Mouse (Mus musculus): ENCODE data around the gene Scgb1a1.
"Not testable (repeated sequence)": the region's sequence is repeated elsewhere in the genome, so short reads cannot be mapped to it uniquely, and the experiment has no call there.

Scgb1a1 gene

DNA sequence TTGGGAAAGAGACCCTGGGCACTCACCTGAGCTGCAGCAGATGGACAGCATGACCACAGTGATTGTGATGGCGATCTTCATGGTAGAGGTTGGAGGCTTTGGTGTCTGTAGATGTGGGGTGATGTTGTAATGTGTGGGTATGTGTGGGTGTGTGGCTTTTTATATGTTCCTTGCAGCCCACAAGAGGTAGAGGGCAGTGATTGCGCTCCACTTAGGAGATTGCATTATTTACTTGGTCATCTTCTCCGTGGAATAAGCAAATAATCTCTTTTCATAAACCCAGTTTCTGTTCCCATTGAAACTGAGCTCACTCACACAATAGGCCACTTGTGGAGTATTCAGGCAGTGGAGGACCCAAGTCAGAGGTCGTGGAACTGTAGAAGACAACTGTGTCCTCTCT lies at the start of gene Scgb1a1:
Scgb1a1 (minus strand) TSS at position 138 of the 400 bp plus-strand sequence.
- DNase-seq (ENCODE audit: low spot score): no peak

DNA sequence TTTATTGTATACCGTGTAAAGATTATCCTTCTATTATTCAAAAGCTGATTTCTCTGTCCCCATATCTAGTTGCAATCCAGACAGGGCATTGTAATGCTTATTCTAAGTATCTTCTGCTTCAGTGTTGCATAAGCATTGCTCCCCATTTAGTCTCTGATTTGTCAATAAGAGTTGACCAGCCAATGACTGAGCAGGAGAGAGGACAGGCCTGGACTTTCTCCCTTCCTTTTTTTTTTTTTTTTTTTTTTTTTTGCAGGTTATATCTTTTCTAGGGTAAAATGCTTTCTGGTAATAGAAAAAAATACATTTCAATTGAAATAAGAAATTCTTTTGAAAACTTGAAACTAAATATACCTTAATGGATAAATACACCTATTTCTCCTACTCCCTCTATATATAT lies 49.4 kb upstream of the Scgb1a1 start:
- no peak for DNase-seq (ENCODE audit: low spot score)

DNA sequence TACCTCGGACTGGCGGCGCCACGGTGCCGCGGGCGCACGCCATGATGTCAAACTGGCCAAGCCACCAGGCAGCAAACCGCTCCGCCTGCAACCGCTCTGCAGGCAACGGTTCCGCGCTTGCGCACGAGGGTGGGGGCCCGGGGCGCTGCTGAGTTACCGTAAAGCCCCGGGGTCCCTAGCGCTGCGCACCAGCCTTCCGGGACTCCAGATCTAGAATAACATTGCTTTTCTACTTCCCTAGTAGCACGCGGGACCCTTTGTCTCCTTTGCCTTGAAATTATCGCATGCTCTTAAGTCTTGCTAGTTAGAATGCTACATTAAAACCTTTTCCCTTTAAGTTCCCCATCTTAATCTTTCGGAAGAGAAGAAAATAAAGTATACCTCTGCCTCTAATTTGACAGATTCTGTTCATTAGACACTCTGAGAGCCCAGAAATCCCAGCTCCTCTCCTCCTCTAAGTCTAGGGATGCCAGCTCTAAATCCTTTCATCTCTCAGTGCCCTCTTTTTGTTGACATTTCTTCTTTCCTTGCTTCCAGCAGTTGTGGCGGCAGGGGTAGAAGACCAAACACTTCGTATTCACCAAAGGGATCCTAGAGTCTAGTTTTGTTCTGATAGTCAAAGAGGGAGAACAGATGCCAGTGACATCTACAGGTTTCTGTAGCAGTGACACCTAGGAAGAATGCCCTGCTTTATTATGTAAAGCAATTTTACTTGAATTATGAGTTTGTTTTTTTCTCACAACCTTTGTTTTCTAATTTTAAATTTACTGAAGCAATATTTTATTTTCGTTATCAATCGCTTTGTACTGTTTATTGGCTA lies 48.0 kb upstream of the Scgb1a1 start, which contains the start of gene Asrgl1:
Asrgl1 (minus strand) TSS at position 125 of the 820 bp plus-strand sequence.
- DNase-seq (ENCODE audit: low spot score): peak; percentile 87

DNA sequence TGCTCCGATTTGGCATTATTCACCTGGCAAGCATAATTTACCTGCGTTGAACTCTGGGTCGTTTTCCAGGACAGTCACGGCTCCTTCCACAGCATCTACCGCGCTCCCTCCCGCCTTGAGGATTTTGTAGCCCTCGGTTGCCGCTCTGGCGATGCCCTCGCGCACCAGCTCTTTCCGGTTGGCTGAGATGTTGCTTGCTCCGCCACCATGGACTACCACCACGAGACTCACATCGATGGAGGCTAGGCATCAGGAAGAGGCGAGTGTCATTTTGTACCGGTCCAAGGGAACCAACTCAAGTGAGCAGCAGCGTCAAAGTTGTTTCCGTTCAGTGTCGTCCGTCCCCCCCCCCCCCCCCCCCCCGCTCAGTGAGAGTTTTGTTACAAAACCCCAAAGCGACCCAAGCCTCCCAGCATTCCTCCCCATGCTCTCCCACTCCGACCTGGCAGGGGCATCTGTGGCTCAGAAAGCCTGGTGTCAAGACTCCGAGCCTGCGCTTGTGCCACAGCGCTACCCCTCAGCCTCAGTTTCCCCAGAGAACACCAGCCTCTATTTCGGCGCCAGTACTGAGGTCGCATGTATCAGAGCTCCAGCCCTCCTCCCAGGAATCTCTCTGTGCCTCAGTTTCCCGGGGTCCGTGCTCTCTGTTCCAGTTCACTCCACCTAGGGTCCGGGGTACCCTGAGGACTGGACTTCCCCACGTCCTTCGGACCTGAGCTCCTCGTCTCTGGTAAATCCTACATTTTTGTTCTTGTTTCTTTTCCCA lies 47.2 kb upstream of the Scgb1a1 start:
- peak; percentile 19 for DNase-seq (ENCODE audit: low spot score)

DNA sequence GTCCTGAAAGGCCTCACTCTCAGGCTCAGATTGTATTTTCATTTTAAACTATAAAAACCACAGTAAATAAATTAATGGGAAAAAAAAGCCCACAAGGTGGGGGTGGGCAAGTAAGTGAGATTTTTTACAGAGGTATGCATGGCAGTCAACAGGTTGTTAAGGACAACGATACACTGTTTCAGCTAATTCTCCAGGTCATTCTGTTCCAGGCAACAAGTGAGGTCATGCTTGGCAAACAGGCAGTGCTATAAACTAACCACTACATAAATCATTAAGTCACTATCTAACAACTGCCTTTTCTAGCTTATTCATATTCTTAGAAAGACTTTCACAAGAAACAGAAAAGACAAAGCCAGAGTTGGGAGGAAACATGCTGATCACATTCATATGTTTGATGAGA lies 42.2 kb upstream of the Scgb1a1 start:
- DNase-seq (ENCODE audit: low spot score): no peak

DNA sequence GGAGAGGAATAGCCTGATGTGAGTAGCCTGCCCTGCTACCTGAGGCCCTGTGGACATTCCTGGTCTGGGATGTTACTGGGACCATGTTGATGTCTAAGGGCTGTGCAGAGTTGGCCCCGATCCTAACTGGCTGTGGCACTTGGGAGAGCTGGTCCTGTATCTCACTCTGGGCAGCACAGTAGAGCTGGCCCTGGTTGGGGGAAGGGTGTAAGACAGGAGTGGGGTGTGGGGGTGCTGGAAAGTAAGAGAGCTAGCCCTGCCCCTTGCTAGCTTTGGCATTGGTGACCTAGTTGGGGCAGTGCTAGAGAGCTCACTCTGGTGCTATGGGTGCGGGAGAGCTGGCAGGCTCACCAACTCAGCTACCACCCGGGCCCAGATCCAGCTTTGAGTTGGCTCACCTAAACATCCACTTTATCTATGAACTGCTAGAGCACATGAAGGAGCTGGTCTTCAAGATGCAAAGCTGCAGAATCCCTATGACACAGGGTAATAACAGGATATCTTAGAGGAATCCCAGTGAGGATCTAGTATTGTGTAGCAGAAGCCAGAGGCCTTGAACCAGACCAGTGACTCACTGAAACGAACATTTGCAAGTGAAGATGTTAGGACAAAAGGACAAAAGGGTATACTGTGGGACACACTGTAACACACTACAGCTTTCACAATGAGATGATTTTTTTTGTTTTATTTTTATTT lies 40.9 kb upstream of the Scgb1a1 start:
- no peak for DNase-seq (ENCODE audit: low spot score)

DNA sequence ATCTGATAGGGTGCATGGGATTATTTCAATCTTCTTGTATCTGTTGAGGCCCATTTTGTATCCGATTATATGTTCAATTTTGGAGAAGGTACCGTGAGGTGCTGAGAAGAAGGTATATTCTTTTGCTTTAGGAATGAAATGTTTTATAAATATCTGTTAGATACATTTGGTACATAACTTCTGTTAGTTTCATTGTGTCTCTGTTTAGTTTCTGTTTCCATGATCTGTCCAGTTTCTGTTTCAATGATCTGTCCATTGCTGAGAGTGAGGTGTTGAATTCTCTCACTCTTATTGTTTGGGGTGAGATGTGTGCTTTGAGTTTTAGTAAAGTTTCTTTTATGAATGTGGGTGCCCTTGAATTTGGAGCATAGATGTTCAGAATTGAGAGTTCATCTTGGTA lies 36.2 kb upstream of the Scgb1a1 start:
- DNase-seq (ENCODE audit: low spot score): not testable (repeated sequence)

DNA sequence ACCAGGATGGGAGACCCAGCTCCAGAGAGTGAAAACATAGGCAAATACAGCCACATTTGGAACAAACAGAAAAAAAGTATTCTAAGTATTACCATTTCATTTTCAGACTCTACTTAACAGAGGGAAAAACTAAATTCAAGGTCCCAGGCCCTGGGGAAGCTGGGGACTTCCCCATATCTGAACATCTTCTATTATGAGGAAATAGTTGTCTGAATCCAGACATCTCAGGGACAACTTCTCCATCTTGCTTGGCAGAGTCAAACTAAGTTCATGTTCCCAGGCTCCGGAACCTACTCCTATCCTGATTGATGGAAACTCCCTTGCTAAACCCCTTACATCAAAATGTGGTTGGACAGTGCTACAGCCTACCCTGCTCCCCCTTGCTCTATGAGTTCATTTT lies 34.6 kb upstream of the Scgb1a1 start:
- DNase-seq (ENCODE audit: low spot score): no peak

DNA sequence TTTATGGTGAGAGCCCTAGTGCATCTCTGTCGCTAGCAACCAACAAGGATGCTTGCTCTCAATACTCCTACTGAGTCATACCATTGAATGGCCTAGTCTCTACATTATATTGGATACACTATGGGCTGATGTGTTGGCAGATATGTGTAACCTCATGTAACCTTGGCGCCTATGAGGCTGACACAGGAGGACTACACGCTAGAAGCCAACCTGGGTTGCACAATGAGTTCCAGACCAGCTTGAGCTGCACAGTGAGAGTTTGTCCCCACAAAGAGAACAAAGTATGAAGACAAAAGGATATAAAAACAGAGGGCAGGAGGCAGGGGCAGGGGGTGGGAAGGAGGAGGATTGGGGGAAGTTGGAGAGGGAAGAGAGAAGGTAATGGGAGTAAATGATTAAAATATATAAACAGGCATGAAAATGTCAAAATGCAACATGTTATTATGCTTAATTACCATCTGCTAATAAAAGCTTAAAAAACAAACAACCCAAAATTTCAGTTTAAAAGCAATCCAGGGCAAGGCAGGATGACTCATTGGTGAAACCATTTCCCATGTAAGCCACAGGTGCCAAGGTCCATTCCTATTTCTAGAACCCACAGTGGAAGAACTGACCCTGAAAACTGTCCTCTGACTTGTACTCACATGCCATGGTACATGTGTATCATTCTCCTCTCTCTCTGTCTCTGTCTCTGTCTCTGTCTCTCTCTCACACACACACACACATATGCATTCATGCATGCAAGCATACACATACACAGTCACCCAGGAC lies 32.1 kb upstream of the Scgb1a1 start:
- DNase-seq (ENCODE audit: low spot score): no peak

DNA sequence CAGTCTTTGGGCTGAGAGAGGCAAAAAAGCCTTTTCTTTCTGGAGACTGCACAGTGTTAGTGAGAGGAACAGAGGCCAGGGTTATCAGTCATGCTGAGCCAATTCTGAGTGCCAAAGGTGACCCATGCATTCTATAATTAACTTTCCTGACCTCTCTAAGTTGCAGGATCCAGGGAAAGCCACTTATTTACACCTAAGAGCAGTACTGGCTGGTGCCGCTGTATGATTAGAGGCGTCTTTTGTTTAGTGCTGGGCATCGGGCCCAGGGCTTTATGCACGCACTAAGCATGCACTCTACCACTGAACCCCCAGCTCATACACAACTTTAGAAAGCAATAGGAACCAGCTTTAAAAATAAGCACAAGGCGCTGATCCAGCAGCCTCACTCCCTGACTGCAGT lies 29.5 kb upstream of the Scgb1a1 start:
- DNase-seq (ENCODE audit: low spot score): no peak

DNA sequence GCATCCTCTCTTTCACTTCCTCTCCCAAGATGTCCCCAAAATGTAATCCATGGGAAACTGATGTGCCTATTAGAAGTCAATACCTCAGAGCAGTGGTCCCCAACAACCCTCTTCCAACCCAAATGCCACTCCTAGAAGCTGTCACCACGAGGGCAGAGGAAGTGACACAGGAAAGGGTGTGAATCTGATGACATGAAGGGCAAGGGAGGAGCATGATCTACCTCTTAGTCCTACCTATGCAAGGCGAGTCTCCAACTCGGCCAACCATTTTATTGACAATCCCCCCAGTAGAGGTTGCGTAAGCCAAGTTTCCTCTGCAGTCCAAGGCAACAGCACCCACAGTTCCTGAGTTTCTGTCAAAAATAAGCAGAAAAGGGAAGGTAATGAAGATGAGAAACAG lies 28.5 kb upstream of the Scgb1a1 start:
- DNase-seq (ENCODE audit: low spot score): no peak

DNA sequence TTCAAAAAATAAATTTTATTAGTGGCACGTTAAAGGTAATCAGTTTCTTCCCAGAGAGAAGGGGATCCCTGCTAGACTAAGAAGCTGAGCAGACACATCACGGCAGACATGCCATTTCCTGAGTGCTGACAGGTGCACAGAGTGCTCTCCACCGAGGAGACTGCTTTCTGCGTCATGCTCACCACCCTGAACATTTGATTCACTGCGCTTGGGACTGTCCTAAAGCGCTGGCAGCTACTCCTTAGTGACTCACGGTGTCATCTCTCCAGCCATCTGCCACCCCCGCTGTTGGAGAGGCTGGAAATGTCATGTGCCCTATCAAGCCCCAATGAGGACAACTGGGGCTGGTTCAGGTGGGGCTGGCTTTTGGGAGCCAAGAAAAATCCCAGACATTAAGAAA lies 24.3 kb upstream of the Scgb1a1 start:
- no peak for DNase-seq (ENCODE audit: low spot score)

DNA sequence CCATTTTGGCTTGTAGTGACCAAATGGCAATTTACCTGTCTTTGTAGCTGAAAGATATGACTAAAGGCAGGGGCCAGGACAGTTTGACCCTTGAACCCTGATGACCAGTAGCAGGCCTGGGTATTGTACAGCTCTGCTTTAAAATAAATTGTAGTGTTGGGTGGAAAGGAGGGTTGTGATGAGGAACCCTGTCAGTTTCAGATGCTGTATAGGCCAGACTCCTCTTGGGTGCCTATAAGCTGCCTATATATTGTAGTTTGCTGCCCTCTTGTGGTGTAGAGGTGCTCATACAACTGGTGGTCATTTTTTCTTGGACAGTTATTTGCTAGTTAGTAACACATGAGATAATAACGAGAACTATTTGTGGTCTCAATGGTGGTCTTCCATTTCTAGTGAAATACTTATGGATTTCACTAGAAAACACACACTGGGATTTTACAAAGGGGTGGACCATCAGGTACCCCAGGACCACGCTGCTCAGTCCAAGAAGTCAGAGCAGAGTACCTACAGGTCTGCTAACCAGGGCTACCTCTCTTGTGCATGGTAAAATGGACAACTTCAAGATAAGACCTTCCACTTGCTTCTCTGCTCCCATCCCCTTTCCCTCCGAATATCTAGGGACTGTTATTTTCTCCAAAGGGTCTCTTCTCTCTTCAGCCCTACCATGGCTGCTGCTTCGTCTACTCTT lies 22.6 kb upstream of the Scgb1a1 start:
- peak; percentile 82 for DNase-seq (ENCODE audit: low spot score)

DNA sequence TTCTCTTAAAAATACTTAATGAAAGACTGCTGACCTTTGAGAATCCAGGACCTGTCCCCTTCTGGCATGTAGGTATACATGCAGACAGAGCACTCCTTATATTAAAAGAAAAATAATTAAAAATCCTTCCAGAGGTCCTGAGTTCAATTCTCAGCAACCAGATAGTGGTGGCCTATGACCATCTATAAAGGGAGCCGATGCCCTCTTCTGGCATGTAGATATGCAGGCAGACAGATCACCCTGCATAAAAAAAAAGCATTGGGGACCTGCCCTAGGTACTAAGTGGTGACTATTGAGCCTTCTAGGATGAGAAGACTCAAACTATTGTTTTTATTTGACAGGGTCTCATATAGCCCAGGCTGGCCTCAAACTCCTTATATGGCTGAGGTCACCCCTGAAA lies 20.8 kb upstream of the Scgb1a1 start:
- no peak for DNase-seq (ENCODE audit: low spot score)

DNA sequence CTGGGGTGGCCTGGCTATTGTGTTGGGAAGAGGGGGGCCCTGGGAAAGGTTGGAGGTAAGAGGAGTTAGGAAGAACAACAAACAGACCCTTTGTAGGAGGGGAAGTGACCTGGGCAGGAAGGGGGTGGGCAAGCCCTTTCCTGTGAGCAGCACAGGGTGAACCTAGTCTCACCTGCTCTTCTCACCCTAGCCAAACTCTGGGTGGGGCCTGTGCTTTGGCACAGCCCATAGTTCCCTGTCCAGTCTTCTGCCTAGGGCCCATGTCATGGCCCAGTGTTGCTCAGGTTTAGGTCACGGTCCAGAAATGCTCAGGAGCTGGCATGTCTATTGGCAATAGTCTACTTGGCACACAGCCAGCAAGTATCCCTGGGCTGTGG lies 19.6 kb upstream of the Scgb1a1 start:
- DNase-seq (ENCODE audit: low spot score): peak; percentile 75

DNA sequence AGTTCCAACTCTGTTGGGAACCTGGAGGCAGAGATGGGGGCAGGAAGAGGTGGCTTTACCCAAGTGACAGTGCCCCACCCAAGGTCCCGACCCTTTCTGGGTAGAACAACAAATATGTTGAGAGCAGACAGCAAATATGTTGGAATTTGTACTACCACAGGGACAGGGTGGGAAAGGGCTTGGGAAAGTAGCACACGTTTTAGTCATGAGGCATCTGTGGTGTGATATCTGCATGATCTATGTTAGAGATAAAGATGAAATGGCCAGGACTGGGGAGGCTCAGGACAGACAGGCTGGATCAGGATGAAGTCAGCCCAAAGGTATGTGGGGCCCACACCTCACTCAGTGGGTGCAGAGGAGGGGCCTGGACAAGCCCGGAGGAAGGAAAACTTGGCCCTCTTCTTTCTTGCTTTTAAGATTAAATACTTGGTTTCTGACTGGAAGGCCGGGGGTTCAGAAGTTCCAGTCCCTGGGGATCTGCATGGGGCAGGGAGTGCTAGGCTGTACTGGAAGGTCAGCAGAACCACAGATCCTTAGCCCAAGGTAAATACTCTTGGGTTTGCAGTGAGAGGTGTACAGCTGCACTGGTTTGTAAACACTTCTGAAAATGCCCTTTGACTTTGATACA lies 19.1 kb upstream of the Scgb1a1 start:
- no peak for DNase-seq (ENCODE audit: low spot score)

DNA sequence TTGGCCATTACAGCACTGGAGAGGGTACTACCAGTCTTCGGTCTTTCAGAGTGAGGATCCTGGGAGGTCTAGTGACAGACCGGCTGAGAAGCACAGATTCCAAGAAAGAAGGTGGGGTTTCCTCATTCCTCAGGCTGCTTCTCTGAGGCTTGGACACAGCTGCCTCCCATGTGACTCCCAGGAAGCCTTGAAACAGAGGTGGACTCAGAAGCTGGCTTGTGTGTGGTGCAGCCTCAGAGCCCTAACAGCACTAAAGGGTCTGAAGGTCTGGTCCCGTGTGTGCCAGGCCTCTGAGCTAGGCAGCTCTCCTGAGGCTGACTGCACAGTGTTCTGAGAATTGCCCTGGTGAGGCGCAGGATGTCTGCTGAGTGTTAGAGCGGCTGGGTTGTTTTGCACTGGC lies 18.3 kb upstream of the Scgb1a1 start:
- no peak for DNase-seq (ENCODE audit: low spot score)

DNA sequence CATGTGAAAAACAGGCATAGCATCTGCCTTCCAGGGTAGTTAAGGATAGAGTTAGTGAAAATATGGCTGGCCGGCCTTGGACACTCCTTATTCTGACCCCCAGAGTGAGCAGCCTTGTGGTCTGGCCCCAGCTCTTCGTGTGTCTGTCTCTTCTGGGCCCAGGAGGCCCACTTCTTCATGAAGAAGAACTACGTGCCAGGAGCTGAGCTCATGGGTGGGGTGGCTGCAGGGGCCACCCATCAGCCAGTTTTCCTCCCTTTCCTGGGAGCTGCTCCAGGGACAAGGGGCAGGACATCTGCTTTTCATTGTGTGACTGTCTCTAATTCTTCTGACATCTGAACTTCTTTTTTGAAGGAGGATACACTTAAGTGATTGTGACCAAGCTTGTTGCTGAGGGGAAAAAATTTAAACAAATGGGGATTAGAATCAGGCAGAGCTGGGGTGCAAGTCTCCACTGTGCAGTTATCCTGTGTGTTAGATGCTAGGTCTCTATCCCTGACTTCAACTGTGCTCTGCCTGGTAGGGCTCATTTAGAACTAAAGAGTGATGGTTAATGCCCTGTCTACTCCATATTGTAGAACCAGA lies 17.4 kb upstream of the Scgb1a1 start:
- DNase-seq (ENCODE audit: low spot score): no peak

DNA sequence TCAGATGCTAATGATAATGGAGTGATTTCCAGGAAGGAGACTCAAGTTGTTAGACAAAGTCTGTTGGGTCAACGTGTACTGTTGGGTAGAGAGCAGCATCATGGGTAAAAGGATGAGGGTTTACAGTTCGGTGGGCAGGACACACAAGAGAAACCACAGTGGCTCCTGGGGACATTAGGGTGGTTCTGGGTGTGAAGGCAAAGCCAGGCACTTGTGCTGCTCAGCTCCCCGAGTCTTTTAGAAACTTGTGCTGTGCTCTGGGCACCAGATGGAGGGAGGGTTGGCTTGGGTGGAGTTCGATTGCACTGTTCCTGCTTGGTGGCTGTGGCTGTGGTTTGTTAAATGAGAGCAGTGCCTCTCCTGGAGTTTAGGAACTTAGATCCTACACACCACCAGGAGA lies 16.2 kb upstream of the Scgb1a1 start:
- DNase-seq (ENCODE audit: low spot score): no peak

DNA sequence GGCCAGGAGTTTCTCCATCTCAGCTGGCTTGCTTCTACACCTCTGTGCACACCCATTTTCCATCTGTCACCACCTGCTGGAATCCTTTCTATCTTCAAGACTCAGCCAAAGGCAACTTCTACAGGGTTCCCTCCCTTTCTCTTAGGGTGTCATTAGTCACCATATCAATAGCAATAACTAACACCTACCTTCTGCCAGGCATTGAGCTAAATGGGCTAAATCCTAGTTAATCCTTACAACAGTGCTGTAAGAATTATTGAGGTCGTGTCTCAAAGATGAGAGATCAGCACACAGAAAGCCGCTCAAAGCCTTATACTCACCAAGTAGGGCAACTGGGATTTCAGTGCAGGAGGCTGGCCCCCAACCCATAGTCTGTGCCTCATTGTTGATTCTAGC lies 13.3 kb upstream of the Scgb1a1 start:
- no peak for DNase-seq (ENCODE audit: low spot score)

Measured in lung, postnatal 25 days (tissue).